Mouse (Mus musculus) yolk sac, embryonic 10.5 days (tissue): ENCODE measurements around the gene Sh3rf3.
"Not testable (repeated sequence)": the region's sequence is repeated elsewhere in the genome, so short reads cannot be mapped to it uniquely, and the experiment has no call there.

Source experiments
- DNase-seq: peaks from one replicate; pipeline ENCODE4 v3.0.0-alpha.2; 2017; ENCODE audit warnings: low spot score

Sh3rf3 gene

GRCm38 (mm10) chr10:58991611-58992010 lies 178.5 kb downstream of the Sh3rf3 start:
- DNase-seq = no peak

- no peak for DNase-seq
These were observed 181.6 kb downstream of the Sh3rf3 start for GRCm38 (mm10) chr10:58994726-58995125.

- no peak for DNase-seq
These were observed 182.0 kb downstream of the Sh3rf3 start for GRCm38 (mm10) chr10:58995132-58995531.

GRCm38 (mm10) chr10:59002361-59002760 lies 189.2 kb downstream of the Sh3rf3 start:
- DNase-seq = no peak

- no peak for DNase-seq
These were observed 198.3 kb downstream of the Sh3rf3 start for GRCm38 (mm10) chr10:59011415-59011814.

GRCm38 (mm10) chr10:59013618-59014017 lies 200.5 kb downstream of the Sh3rf3 start:
- DNase-seq = no peak

- no peak for DNase-seq
These were observed 206.3 kb downstream of the Sh3rf3 start for GRCm38 (mm10) chr10:59019302-59019973.

GRCm38 (mm10) chr10:59050434-59050833 lies 237.3 kb downstream of the Sh3rf3 start:
- no peak for DNase-seq

GRCm38 (mm10) chr10:59056294-59056693 lies 243.1 kb downstream of the Sh3rf3 start:
- DNase-seq = no peak

GRCm38 (mm10) chr10:59066804-59067203 lies 253.6 kb downstream of the Sh3rf3 start:
- no peak for DNase-seq

- no peak for DNase-seq
These were observed 259.7 kb downstream of the Sh3rf3 start for GRCm38 (mm10) chr10:59072827-59073226.

- no peak for DNase-seq
These were observed 263.5 kb downstream of the Sh3rf3 start for GRCm38 (mm10) chr10:59076681-59077080.

- DNase-seq = no peak
These were observed 264.8 kb downstream of the Sh3rf3 start for GRCm38 (mm10) chr10:59077909-59078308.

- no peak for DNase-seq
These were observed 272.4 kb downstream of the Sh3rf3 start for GRCm38 (mm10) chr10:59085604-59086003.

GRCm38 (mm10) chr10:59086578-59086977 lies 273.4 kb downstream of the Sh3rf3 start:
- DNase-seq = no peak

GRCm38 (mm10) chr10:59089861-59090621 lies 276.9 kb downstream of the Sh3rf3 start:
- no peak for DNase-seq

- DNase-seq = no peak
These were observed 277.4 kb downstream of the Sh3rf3 start for GRCm38 (mm10) chr10:59090622-59090971.

- DNase-seq = no peak
These were observed 278.4 kb downstream of the Sh3rf3 start for GRCm38 (mm10) chr10:59091556-59091955.

- no peak for DNase-seq
These were observed 278.8 kb downstream of the Sh3rf3 start for GRCm38 (mm10) chr10:59091988-59092387.

- not testable (repeated sequence) for DNase-seq
These were observed 289.9 kb downstream of the Sh3rf3 start for GRCm38 (mm10) chr10:59103076-59103475.

- DNase-seq = no peak
These were observed 291.5 kb downstream of the Sh3rf3 start for GRCm38 (mm10) chr10:59104683-59105082.

- DNase-seq = no peak
These were observed 292.7 kb downstream of the Sh3rf3 start for GRCm38 (mm10) chr10:59105885-59106284.

- DNase-seq = peak; percentile 12
These were observed 293.5 kb downstream of the Sh3rf3 start for GRCm38 (mm10) chr10:59106644-59107043.

- DNase-seq = peak; percentile 39
These were observed 295.9 kb downstream of the Sh3rf3 start for GRCm38 (mm10) chr10:59109015-59109414.
